Mouse (Mus musculus) embryonic fibroblast, embryonic 13.5 days (primary cell): ENCODE results near the gene Gm43552. TPM values are rescaled to one million over a fixed set of nuclear protein-coding genes. Genes with fewer than 3 reads are reported as not detected.

ENCODE experiments used
- H3K27ac ChIP-seq: 2 replicates; pipeline ENCODE4 v1.5.1; 2012; ENCODE audit warnings: low read length, control low read depth, inconsistent platforms; ENCODE audit not compliant: insufficient read depth
- H3K4me1 ChIP-seq: 2 replicates; pipeline ENCODE4 v1.6.1; 2011; ENCODE audit warnings: low read length; ENCODE audit not compliant: control insufficient read depth, insufficient read depth
- H3K4me3 ChIP-seq: 2 replicates; pipeline ENCODE4 v1.5.1; 2011; ENCODE audit warnings: mild to moderate bottlenecking, control low read depth, low read length; ENCODE audit not compliant: insufficient read depth
- CTCF ChIP-seq: IDR thresholded peaks from 2 replicates; pipeline ENCODE4 v1.5.1; 2011; ENCODE audit warnings: mild to moderate bottlenecking, control low read depth, low read length, moderate library complexity, borderline replicate concordance; ENCODE audit not compliant: insufficient read depth
- POLR2A ChIP-seq: IDR thresholded peaks from 2 replicates; pipeline ENCODE4 v1.6.1; 2011; ENCODE audit warnings: low read depth, mild to moderate bottlenecking, control low read depth, low read length, moderate library complexity
- polyA plus RNA-seq: library from polyadenylated mRNA; stranded (reverse); fragments of >200 nt; gene quantifications from 2 replicates; pipeline ENCODE4 v1.2.4, GENCODE M21; 2011; ENCODE audit warnings: low read depth; ENCODE audit not compliant: missing spikeins, insufficient read length

Gm43552 gene
- polyA plus RNA-seq, 1 experiment, result not detected

DNA sequence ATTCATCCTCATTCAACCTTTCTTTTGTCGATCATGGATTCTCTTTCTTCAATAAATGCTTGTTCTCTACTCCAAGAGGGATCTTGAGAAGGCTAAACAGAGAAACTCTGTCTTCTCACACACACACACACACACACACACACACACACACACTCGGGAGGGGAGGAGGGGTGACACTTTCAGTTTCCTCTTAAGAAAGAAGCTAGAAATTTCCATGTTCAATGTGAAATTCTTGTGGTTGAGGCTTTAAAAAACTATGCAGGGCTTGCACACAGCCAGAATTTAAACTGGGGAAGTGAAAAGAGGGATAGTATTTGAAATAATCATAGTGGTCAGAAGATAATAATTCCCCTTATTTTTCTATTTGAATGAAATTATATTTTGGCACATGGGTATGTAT lies 16.8 kb downstream of the Gm43552 start:
- no peak overlapping the region for H3K4me3 ChIP-seq
- TF ChIP-seq POLR2A (no peak), CTCF (no peak)
- peaks cover 26% of the 10 kb centered on the region for H3K4me1 ChIP-seq
- H3K27ac ChIP-seq, result peak overlapping the region; percentile 93

DNA sequence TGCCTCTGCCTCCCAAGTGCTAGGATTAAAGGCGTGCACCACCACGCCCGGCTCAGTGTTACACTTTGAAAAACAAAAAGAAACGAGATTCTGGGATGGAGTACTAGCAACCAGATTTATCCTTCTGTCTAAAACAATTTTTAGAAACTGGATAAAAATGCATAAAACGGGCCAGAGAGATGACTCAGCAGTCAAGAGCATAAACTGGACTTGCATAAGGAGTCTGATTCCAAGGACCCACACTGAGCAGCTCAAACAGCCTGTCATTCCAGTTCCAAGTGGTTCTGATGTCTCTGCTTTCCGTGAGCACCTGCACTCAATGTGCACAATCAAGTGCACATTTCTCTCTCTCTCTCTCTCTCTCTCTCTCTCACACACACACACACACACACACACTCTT lies 22.9 kb downstream of the Gm43552 start:
- TF ChIP-seq POLR2A (no peak), CTCF (no peak)
- Histone ChIP-seq H3K27ac (peak overlapping the region; percentile 63), H3K4me1 (peaks cover 8% of the 10 kb centered on the region; the same call in 1 of the 2 replicates), H3K4me3 (no peak overlapping the region)

DNA sequence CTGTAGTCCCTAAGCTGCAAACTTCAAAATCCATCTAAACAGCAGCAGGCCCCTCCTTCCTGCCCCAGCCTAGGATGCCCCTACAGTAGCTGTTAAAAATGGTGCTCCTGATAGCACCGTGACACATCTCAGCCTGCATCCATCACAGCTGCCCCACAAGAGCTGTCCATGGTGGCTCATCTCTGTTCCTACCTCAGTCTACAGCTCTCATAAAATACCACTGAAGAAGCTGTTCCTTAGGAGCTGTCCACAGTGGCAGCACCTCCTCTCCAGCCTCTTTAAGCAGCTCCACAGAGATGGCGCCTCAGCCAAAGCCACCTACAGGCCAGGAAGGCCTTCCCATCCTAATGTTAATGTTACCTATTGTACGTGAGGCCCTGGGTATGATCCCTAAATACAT lies 25.7 kb downstream of the Gm43552 start:
- Histone ChIP-seq H3K4me1 (peaks cover 8% of the 10 kb centered on the region; the same call in 1 of the 2 replicates), H3K4me3 (no peak overlapping the region), H3K27ac (no peak overlapping the region)
- TF ChIP-seq CTCF (no peak), POLR2A (no peak)

GRCm38 (mm10) chr5:65460361-65460760 lies 32.3 kb downstream of the Gm43552 start:
- no peak overlapping the region for H3K27ac ChIP-seq
- no peak overlapping the region for H3K4me3 ChIP-seq
- peaks cover 17% of the 10 kb centered on the region for H3K4me1 ChIP-seq
- no peak for TF ChIP-seq CTCF
- TF ChIP-seq POLR2A, result no peak

- no peak for TF ChIP-seq CTCF
- H3K27ac ChIP-seq, result no peak overlapping the region
- H3K4me3 ChIP-seq, result no peak overlapping the region
- H3K4me1 ChIP-seq, result peaks cover 21% of the 10 kb centered on the region
These were observed 33.2 kb downstream of the Gm43552 start for GRCm38 (mm10) chr5:65459454-65459853.

DNA sequence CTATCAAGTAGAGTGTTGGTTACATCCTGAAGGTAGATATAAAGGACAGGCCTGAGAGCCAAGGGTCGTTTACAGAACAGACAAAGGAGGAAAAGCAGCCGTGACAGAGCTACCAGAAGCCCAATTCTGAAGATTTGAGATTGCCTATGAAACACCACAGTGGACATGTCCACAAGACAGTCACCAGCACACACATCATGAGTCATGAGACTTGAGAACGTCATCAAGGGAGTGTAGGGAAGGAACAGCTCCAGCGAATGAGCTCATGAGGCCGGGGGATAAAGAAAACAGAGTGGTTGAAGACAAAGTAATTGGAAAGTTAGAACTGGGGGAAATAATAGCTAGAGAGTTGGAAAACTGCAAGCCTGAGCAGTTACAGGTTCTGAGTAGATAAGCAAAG lies 34.8 kb downstream of the Gm43552 start:
- H3K4me3 ChIP-seq, result no peak overlapping the region
- peaks cover 25% of the 10 kb centered on the region for H3K4me1 ChIP-seq
- H3K27ac ChIP-seq, result peak overlapping the region; percentile 96
- no peak for TF ChIP-seq POLR2A
- no peak for TF ChIP-seq CTCF

GRCm38 (mm10) chr5:65457086-65457827 lies 35.4 kb downstream of the Gm43552 start:
- Histone ChIP-seq H3K4me3 (no peak overlapping the region), H3K27ac (peak overlapping the region; percentile 96)
- TF ChIP-seq POLR2A, result peak; percentile 55; the same call in 1 of the 2 replicates
- TF ChIP-seq CTCF, result no peak

GRCm38 (mm10) chr5:65454771-65455170 lies 37.9 kb downstream of the Gm43552 start:
- Histone ChIP-seq H3K4me3 (no peak overlapping the region), H3K27ac (peak overlapping the region; percentile 81), H3K4me1 (peaks cover 25% of the 10 kb centered on the region)
- no peak for TF ChIP-seq CTCF
- TF ChIP-seq POLR2A, result no peak

More at GRCm38 (mm10) chr5:65457086-65457827, 35.4 kb downstream of the Gm43552 start:
- H3K4me1 ChIP-seq, result peaks cover 25% of the 10 kb centered on the region

DNA sequence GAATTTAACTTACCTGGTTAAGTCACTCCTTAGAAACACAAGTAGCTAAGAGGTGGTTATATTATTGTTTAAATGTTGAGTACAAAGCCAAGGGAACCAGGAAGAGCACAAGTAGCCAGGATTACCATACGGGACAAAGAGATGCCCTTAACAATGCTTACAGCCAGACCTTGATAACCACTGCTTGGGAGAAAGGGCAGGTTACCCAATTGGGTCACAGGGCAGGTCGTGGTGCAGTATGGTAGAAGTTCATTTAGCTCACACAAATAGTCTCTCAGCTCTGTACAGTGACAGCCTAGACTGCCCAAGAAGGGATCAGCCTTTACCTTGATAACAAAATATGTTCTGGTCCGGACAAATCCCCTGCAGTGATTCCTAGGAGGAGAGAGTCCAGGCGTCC lies 43.7 kb downstream of the Gm43552 start:
- peaks cover 10% of the 10 kb centered on the region for H3K4me1 ChIP-seq
- H3K27ac ChIP-seq, result no peak overlapping the region
- TF ChIP-seq CTCF, result no peak
- TF ChIP-seq POLR2A, result no peak
- H3K4me3 ChIP-seq, result no peak overlapping the region

- TF ChIP-seq CTCF (no peak), POLR2A (no peak)
- H3K27ac ChIP-seq, result no peak overlapping the region
- peaks cover 14% of the 10 kb centered on the region for H3K4me1 ChIP-seq
- no peak overlapping the region for H3K4me3 ChIP-seq
These were observed 44.8 kb downstream of the Gm43552 start for GRCm38 (mm10) chr5:65447826-65448225.

- no peak overlapping the region for H3K27ac ChIP-seq
- no peak for TF ChIP-seq CTCF
- no peak for TF ChIP-seq POLR2A
- no peak overlapping the region for H3K4me3 ChIP-seq
- H3K4me1 ChIP-seq, result peaks cover 14% of the 10 kb centered on the region
These were observed 45.9 kb downstream of the Gm43552 start for GRCm38 (mm10) chr5:65446756-65447155.
